Mouse (Mus musculus): ENCODE measurements around the gene Elob. TPM values are rescaled to one million over a fixed set of nuclear protein-coding genes. Genes with fewer than 3 reads are reported as not detected.
A peak's percentile ranks its signal among the peaks of the same experiment; 100 is the strongest.

The Elob gene
- total and polyA plus RNA-seq, 2 experiments, result 153 to 276 TPM

DNA sequence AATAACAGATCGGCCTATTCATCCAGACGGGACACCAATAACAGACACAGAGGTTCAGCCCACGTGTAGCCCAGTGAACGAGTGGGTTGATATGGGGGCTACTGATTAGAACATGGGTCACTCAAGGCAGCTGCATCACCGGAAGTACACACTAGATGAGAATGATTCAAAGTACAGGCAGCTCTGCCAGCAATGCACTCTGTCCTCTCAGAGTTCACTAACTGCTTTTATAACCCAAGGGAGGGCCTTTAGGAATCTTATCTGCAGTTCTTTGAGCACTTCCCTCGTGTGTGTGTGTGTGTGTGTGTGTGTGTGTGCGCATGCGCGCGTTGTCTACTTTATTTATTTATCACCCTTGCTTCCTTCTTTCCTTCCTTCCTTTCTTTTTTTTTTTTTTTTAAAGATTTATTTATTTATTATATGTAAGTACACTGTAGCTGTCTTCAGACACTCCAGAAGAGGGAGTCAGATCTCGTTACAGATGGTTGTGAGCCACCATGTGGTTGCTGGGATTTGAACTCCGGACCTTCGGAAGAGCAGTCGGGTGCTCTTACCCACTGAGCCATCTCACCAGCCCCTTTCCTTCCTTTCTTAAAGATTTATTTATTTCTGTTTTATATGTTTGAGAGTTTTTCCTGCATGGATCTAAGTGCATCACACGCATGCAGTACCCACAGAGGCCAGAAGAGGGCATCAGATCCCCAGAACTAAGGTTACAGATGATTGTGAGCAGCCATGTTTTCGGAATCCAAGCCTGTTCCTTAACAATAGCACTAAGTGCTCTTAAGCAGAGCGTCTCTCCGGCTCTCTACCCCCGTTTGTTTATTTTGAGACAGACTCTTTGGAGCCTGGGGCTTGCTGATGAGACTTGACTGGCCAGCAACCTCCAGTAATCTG, 22.2 kb upstream of the Elob start:
- DNase-seq (ENCODE audit: extremely low read depth, low read depth, low spot score), result peak; percentile 51
- Histone ChIP-seq H3K4me3 (ENCODE audit: insufficient read depth, low read depth, low read length) (no peak overlapping the region), H3K27ac (replicated peaks; ENCODE audit: insufficient read depth, low read depth, low read length) (no peak overlapping the region), H3K79me2 (ENCODE audit: control insufficient read depth, insufficient read depth, low read length) (no peaks in the 10 kb centered on the region), H3K27me3 (ENCODE audit: control insufficient read depth, insufficient read depth, low read length) (no peaks in the 10 kb centered on the region), H3K9ac (ENCODE audit: low read depth, low read length) (no peak overlapping the region), H3K36me3 (ENCODE audit: control insufficient read depth, insufficient read depth, low read length) (no peaks in the 10 kb centered on the region), H3K4me1 (ENCODE audit: control insufficient read depth, insufficient read depth, low read length) (no peaks in the 10 kb centered on the region)
- WGBS, result 52% methylated on average over 18 of the region's 19 CpGs
- TF ChIP-seq POLR2A (IDR thresholded peaks at IDR 0.05; ENCODE audit: extremely low read depth, insufficient read depth, low read length), result no peak
- peak; percentile 74 for TF ChIP-seq CTCF (IDR thresholded peaks at IDR 0.05; ENCODE audit: low read depth, low read length)

DNA sequence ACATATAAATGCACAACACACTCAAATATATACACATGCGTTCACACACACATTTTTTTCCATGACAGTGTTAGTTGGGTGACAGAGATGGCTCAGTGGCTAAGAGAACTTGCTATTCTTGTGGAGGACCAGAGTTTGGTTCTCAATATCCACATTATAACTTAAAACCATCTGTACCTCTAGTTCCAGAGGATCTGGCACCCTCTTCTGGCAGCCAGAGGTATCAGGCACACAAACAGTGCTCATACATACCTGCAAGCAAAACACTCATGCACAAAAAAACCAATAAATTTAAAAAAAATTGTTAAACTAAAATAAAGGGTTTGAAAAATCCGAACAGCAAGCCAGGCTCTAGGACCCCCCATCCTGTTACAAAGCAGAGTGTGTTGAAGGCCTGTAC, 21.1 kb upstream of the Elob start:
- no peak overlapping the region for H3K27ac ChIP-seq (replicated peaks; ENCODE audit: insufficient read depth, low read depth, low read length)

DNA sequence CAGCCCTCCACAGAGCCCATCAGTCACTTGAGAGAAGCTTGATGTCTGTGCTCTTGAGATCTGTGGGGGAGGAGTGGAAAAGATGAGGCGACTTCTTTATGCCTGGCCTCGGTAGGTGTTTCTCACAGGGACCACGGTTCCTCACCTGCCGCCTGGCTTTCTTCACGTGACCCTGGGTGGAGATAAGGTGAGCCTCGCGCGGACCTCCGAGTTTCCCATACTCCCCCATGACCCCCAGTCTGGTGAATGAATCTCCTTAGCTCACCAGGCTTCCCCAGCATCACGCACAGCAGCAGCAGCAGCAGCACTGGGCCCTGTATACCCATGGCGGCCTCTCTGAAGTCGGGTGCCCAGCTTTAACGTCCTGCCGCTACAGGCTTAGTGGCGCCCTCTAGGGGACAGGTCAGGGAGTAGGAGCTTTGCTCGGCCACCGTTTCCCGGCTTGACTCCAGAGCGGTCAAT, 14.9 kb upstream of the Elob start, which contains the start of the genes Prss32 and Prss41:
TSS of gene Prss32 (plus strand) at position 44 of the 462 bp plus-strand sequence.
TSS of gene Prss41 (minus strand) at position 361 of the 462 bp plus-strand sequence.
- peak within 1 kb of the TSS; percentile 17; the same call in 1 of the 2 replicates for H3K4me3 ChIP-seq (ENCODE audit: insufficient read depth, low read depth, low read length)
- H3K9ac ChIP-seq (ENCODE audit: low read depth, low read length), result no peak within 1 kb of the TSS

More for the DNA sequence above, 21.1 kb upstream of the Elob start:
- no peaks in the 10 kb centered on the region for H3K79me2 ChIP-seq (ENCODE audit: control insufficient read depth, insufficient read depth, low read length)
- H3K4me3 ChIP-seq (ENCODE audit: insufficient read depth, low read depth, low read length), result no peak overlapping the region
- H3K9ac ChIP-seq (ENCODE audit: low read depth, low read length), result no peak overlapping the region
- H3K36me3 ChIP-seq (ENCODE audit: control insufficient read depth, insufficient read depth, low read length), result no peaks in the 10 kb centered on the region
- 71% methylated on average over 2 of the region's 2 CpGs for WGBS
- DNase-seq (ENCODE audit: extremely low read depth, low read depth, low spot score), result no peak
- H3K27me3 ChIP-seq (ENCODE audit: control insufficient read depth, insufficient read depth, low read length), result no peaks in the 10 kb centered on the region
- no peak for TF ChIP-seq POLR2A (IDR thresholded peaks at IDR 0.05; ENCODE audit: extremely low read depth, insufficient read depth, low read length)
- TF ChIP-seq CTCF (IDR thresholded peaks at IDR 0.05; ENCODE audit: low read depth, low read length), result no peak
- no peaks in the 10 kb centered on the region for H3K4me1 ChIP-seq (ENCODE audit: control insufficient read depth, insufficient read depth, low read length)

DNA sequence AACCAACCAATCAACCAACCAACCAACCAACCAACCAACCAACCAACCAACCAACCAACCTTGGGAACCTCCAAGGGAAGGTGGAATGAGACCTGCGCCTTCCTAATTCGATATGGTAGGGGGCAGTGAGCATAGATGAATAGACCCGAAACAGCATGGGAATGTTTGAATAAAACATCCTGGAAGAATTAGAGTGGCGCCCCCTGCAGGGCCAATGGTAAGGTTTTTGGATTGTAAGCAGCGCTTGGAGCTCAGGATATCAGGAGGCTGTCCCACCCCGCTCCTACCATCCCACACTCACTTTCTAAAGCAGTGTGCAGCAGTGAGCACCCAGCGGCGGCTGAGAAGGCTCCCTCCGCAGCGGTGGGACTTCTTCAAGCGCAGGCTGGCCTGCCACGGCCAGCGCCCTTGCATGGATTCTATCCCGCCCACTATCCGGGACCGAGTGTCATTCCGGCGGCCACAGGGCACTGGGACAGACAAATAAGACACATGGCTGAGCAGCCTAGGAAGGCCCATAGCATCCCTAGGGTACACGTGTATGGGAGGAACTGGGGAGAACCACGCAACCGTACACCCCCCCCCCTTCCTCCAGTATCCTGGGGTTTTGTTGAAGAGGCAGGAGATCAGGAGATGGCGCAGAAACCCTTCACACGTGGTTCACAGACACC, 14.3 kb upstream of the Elob start:
- Histone ChIP-seq H3K36me3 (ENCODE audit: control insufficient read depth, insufficient read depth, low read length) (no peaks in the 10 kb centered on the region), H3K27me3 (ENCODE audit: control insufficient read depth, insufficient read depth, low read length) (no peaks in the 10 kb centered on the region), H3K9ac (ENCODE audit: low read depth, low read length) (no peak overlapping the region), H3K27ac (replicated peaks; ENCODE audit: insufficient read depth, low read depth, low read length) (no peak overlapping the region), H3K4me3 (ENCODE audit: insufficient read depth, low read depth, low read length) (no peak overlapping the region), H3K79me2 (ENCODE audit: control insufficient read depth, insufficient read depth, low read length) (no peaks in the 10 kb centered on the region), H3K4me1 (ENCODE audit: control insufficient read depth, insufficient read depth, low read length) (no peaks in the 10 kb centered on the region; the same call in 1 of the 2 replicates)
- TF ChIP-seq CTCF (IDR thresholded peaks at IDR 0.05; ENCODE audit: low read depth, low read length) (peak; percentile 40), POLR2A (IDR thresholded peaks at IDR 0.05; ENCODE audit: extremely low read depth, insufficient read depth, low read length) (no peak)
- WGBS, result 57% methylated on average over 23 of the region's 23 CpGs
- no peak for DNase-seq (ENCODE audit: extremely low read depth, low read depth, low spot score)

More for the DNA sequence above, 14.9 kb upstream of the Elob start, which contains the start of the genes Prss32 and Prss41:
- DNase-seq (ENCODE audit: extremely low read depth, low read depth, low spot score), result peak; percentile 40
- Histone ChIP-seq H3K36me3 (ENCODE audit: control insufficient read depth, insufficient read depth, low read length) (no peaks in the 10 kb centered on the region), H3K27ac (replicated peaks; ENCODE audit: insufficient read depth, low read depth, low read length) (no peak within 1 kb of the TSS), H3K79me2 (ENCODE audit: control insufficient read depth, insufficient read depth, low read length) (no peaks in the 10 kb centered on the region), H3K4me1 (ENCODE audit: control insufficient read depth, insufficient read depth, low read length) (no peaks in the 10 kb centered on the region; the same call in 1 of the 2 replicates), H3K27me3 (ENCODE audit: control insufficient read depth, insufficient read depth, low read length) (no peaks in the 10 kb centered on the region)
- TF ChIP-seq CTCF (IDR thresholded peaks at IDR 0.05; ENCODE audit: low read depth, low read length) (peak; percentile 87), POLR2A (IDR thresholded peaks at IDR 0.05; ENCODE audit: extremely low read depth, insufficient read depth, low read length) (no peak)
- 21% methylated on average over 19 of the region's 19 CpGs for WGBS

DNA sequence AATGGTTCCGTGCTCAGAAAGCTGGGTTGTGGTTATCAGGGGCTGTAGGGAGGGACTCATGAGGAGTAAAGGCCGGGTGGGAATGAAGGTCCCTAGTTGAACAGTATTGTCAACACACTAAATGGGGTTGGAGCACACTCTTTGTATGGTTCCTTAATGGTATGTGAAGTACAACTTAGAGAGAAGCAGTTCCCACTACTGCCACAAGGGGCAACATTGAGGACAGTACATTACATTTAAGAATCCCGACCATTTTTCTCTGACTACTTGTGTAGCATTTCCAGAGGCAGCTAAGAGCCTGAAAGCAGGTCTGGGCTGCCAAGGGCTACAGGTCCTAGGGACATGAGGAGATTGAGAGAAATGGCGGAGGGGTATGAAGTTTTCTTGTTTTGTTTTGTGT, 12.2 kb upstream of the Elob start:
- TF ChIP-seq CTCF (IDR thresholded peaks at IDR 0.05; ENCODE audit: low read depth, low read length), result peak; percentile 73
- no peak for TF ChIP-seq POLR2A (IDR thresholded peaks at IDR 0.05; ENCODE audit: extremely low read depth, insufficient read depth, low read length)
- no peak overlapping the region for H3K9ac ChIP-seq (ENCODE audit: low read depth, low read length)
- H3K4me1 ChIP-seq (ENCODE audit: control insufficient read depth, insufficient read depth, low read length), result no peaks in the 10 kb centered on the region; the same call in 1 of the 2 replicates
- no peak overlapping the region for H3K27ac ChIP-seq (replicated peaks; ENCODE audit: insufficient read depth, low read depth, low read length)
- no peaks in the 10 kb centered on the region for H3K36me3 ChIP-seq (ENCODE audit: control insufficient read depth, insufficient read depth, low read length)
- 39% methylated on average over 4 of the region's 4 CpGs for WGBS
- peak; percentile 58 for DNase-seq (ENCODE audit: extremely low read depth, low read depth, low spot score)
- no peak overlapping the region for H3K4me3 ChIP-seq (ENCODE audit: insufficient read depth, low read depth, low read length)
- no peaks in the 10 kb centered on the region for H3K79me2 ChIP-seq (ENCODE audit: control insufficient read depth, insufficient read depth, low read length)
- no peaks in the 10 kb centered on the region for H3K27me3 ChIP-seq (ENCODE audit: control insufficient read depth, insufficient read depth, low read length)
